Mouse (Mus musculus) small intestine, adult 2 months (tissue): Measurements from ENCODE around the gene Cacnb3. TPM values are rescaled to one million over a fixed set of nuclear protein-coding genes. Genes with fewer than 3 reads are reported as not detected.
A peak's percentile ranks its signal among the peaks of the same experiment; 100 is the strongest.

Experiments used
- H3K27ac ChIP-seq: fragments of 200-500 bp; 2 replicates; pipeline ENCODE4 v1.5.1; 2012; ENCODE audit warnings: low read depth, low read length, control low read depth, inconsistent platforms; ENCODE audit not compliant: insufficient read depth
- H3K27me3 ChIP-seq: fragments of 200-500 bp; 2 replicates; pipeline ENCODE4 v1.6.1; 2012; ENCODE audit warnings: mild to moderate bottlenecking, moderate library complexity, low read length, inconsistent platforms; ENCODE audit not compliant: control insufficient read depth, insufficient read depth
- H3K36me3 ChIP-seq: fragments of 200-500 bp; 2 replicates; pipeline ENCODE4 v1.6.1; 2012; ENCODE audit warnings: mild to moderate bottlenecking, low read length, control low read depth, inconsistent platforms; ENCODE audit not compliant: control insufficient read depth, insufficient read depth
- H3K4me1 ChIP-seq: fragments of 200-500 bp; 2 replicates; pipeline ENCODE4 v1.6.1; 2012; ENCODE audit warnings: low read length, inconsistent platforms, mixed read lengths; ENCODE audit not compliant: control insufficient read depth, insufficient read depth, insufficient read length
- H3K4me3 ChIP-seq: fragments of 200-500 bp; 2 replicates; pipeline ENCODE4 v1.5.1; 2012; ENCODE audit warnings: low read depth, mild to moderate bottlenecking, control low read depth, inconsistent platforms, low read length, moderate library complexity
- CTCF ChIP-seq: fragments of 200-500 bp; IDR thresholded peaks from 2 replicates; pipeline ENCODE4 v1.5.1; 2012; ENCODE audit warnings: low read depth, mild to moderate bottlenecking, control low read depth, inconsistent platforms, low read length, moderate library complexity, mixed read lengths; ENCODE audit not compliant: insufficient replicate concordance, insufficient read length; ENCODE audit errors: extremely low read depth
- POLR2A ChIP-seq: fragments of 200-500 bp; IDR thresholded peaks from 2 replicates; pipeline ENCODE4 v1.6.1; 2012; ENCODE audit warnings: low read depth, mild to moderate bottlenecking, control low read depth, inconsistent platforms, low read length, moderate library complexity
- WGBS: fragments of 180-500 bp; shearing (Covaris S2); methylation state at CpG from one replicate; pipeline ENCODE4 v1.1.7; 2018; 5-methylcytosine and 5-hydroxymethylcytosine counted together
- polyA plus RNA-seq: library from polyadenylated mRNA; depleted of rRNA; stranded (reverse); fragments of >200 nt; gene quantifications from 2 replicates; pipeline ENCODE4 v1.2.3, GENCODE M21; 2012

Gene Cacnb3
- polyA plus RNA-seq, 1 experiment = 40.2 TPM

DNA sequence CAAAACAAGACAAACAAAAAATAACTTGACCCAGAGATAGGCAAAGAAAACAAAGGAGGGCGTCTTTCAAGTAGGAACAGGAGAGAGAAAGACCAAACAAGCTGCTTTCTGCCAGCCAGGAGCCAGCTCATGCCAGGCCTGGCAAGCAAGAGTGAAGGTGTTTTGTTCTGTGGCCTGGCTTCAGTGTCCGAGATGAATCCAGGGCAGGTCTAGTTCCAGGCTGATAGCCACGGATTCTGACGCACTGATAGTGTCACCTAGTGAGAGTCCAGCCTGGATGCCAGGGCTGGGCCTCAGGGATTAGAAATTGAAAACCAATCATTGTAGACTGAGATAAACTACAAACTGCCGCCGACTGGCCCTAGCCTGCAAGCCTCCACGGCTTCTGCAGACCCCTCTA lies 47.3 kb downstream of the Cacnb3 start:
- peaks cover 31% of the 10 kb centered on the region for H3K27me3 ChIP-seq
- TF ChIP-seq POLR2A (no peak), CTCF (no peak)
- no peak overlapping the region for H3K4me3 ChIP-seq
- WGBS = 58% methylated on average over 7 of the region's 7 CpGs
- no peak overlapping the region for H3K27ac ChIP-seq
- peaks cover 8% of the 10 kb centered on the region for H3K4me1 ChIP-seq
- H3K36me3 ChIP-seq = no peaks in the 10 kb centered on the region

DNA sequence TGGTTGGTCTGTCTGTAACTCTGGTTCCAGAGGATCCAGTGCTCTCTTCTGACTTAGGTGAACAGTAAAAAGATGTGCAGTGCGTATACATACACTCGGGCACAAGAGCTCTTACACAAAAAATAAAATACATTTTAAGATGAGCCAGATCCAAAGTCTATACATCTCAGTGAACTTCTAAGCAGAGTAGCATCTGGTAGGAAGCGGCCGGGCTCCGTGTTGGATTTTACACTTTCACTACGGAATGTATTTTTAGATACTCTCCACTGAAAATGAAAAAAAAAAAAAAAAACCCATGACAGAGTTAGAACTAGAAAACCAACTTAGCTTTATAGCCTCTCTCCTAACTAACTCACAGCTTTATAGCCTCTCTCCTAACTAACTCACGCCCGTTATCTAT lies 50.0 kb downstream of the Cacnb3 start:
- Histone ChIP-seq H3K27me3 (peaks cover 16% of the 10 kb centered on the region), H3K4me1 (peaks cover 10% of the 10 kb centered on the region), H3K4me3 (no peak overlapping the region), H3K36me3 (no peaks in the 10 kb centered on the region), H3K27ac (no peak overlapping the region)
- TF ChIP-seq CTCF (no peak), POLR2A (no peak)
- WGBS = 66% methylated on average over 8 of the region's 8 CpGs

DNA sequence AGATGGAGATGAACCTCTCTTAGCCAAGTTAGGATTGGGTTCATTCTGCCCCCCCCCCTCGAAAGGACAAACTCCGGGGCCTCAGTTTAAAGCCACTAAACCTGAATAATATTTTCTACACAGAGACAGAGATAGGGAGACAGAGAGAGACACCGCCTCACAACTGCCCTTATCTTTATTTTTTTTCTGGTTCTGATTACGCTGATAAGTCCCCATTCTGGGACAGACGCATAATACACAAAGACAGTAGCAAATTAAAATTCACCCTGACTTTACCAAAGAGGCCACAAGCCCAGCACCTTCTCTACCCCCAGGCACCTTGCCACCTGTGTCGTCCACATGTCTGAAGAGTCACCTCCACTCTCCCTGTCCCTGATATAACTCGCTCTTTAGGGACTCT lies 51.0 kb downstream of the Cacnb3 start:
- H3K4me1 ChIP-seq = peaks cover 7% of the 10 kb centered on the region
- peaks cover 7% of the 10 kb centered on the region; the same call in 1 of the 2 replicates for H3K27me3 ChIP-seq
- H3K4me3 ChIP-seq = no peak overlapping the region
- no peak overlapping the region for H3K27ac ChIP-seq
- 52% methylated on average over 7 of the region's 7 CpGs for WGBS
- no peaks in the 10 kb centered on the region for H3K36me3 ChIP-seq
- TF ChIP-seq POLR2A (no peak), CTCF (no peak)

DNA sequence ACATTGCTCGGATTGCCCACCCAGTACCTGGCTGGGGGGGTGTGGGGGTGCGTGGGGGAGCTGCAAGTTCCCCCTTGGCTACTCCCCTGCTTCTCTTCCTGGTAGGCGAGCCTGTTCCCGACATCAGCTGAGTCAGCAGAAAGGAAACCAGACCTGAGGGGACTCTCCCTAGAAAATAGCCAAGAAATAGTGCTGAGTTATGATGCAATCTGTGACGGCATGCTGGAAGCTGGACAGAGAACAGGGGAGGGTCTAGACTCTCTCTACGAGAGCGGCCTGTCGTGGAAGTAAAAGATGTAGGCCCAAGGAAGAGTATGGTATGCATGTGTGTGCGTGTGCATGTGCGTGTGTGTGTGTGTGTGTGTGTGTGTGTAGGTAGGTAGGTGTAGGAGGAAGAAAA lies 52.5 kb downstream of the Cacnb3 start:
- H3K27me3 ChIP-seq = 0 out of 2 replicates have a peak, but pooled peaks cover 2% of the 10 kb centered on the region
- H3K4me1 ChIP-seq = peaks cover 2% of the 10 kb centered on the region; the same call in 1 of the 2 replicates
- 63% methylated on average over 10 of the region's 10 CpGs for WGBS
- no peak overlapping the region for H3K27ac ChIP-seq
- H3K4me3 ChIP-seq = no peak overlapping the region
- TF ChIP-seq POLR2A = no peak
- no peak for TF ChIP-seq CTCF
- H3K36me3 ChIP-seq = no peaks in the 10 kb centered on the region

DNA sequence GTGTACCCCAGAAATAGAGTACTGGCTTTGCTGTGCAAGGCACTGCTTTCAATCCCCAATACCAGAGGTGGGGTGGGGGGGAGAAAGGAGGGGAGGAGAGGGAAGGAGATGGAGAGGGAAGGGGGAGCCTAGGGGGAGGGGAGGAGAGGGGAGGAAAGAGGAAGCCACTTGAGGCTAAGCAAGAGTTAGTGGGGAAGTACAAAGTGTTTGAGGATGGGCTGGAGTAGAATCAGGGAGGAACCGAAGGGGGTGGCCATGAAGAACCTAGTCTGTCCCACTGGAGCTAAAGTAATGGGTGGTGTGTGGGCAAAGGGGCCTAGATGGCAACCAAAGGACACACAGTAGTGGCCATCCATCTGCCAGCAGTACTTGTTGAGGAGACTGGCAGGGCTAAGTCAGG lies 53.1 kb downstream of the Cacnb3 start:
- Histone ChIP-seq H3K4me3 (no peak overlapping the region), H3K36me3 (no peaks in the 10 kb centered on the region), H3K27ac (no peak overlapping the region), H3K4me1 (peaks cover 2% of the 10 kb centered on the region; the same call in 1 of the 2 replicates), H3K27me3 (0 out of 2 replicates have a peak, but pooled peaks cover 2% of the 10 kb centered on the region)
- WGBS = 71% methylated on average over 1 of the region's 1 CpGs
- TF ChIP-seq CTCF (no peak), POLR2A (no peak)

DNA sequence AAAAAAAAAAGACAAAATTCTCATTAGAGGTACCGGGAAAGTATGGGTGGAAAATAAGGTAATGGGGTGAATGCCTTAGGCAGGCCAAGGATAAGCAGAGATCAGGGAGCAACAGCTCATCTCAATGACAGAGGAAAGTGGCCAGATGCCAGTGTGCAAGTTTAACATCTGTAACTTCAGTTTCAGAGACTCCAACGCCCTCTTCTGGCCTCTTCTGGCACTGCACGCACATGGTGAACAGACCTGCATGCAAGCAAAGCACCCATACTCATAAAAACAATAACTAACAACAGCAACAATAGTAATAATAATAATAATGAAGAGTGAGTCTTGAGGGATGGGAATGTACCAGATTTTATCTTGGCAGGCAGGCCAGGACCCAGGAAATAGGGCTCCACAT lies 55.3 kb downstream of the Cacnb3 start:
- H3K4me3 ChIP-seq = no peak overlapping the region
- 62% methylated on average over 3 of the region's 3 CpGs for WGBS

DNA sequence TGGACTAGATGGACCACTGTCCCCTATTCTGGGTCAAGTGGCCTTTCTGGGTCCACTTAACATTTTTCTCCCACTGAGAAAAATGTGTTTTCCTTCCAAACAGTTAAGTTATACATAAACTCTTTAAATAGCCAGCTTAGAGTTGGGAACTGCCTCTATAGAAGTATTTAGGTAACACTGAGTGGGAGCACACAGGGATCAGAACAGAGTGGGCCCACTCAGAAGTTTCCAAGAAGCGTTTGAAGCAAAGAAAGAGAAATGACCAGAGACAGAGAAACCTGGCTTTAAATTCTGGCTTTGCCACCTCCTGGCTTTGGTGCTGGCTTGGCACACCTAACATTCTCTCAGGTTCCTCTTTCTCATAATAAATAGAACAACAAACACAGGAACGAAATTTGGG lies 59.0 kb downstream of the Cacnb3 start:
- TF ChIP-seq POLR2A = no peak
- no peak for TF ChIP-seq CTCF
- Histone ChIP-seq H3K27ac (no peak overlapping the region), H3K4me3 (no peak overlapping the region), H3K27me3 (no peaks in the 10 kb centered on the region), H3K36me3 (no peaks in the 10 kb centered on the region), H3K4me1 (peaks cover 2% of the 10 kb centered on the region; the same call in 1 of the 2 replicates)
- 61% methylated on average over 2 of the region's 2 CpGs for WGBS

More for the DNA sequence above, 55.3 kb downstream of the Cacnb3 start:
- Histone ChIP-seq H3K27ac (no peak overlapping the region), H3K4me1 (peaks cover 2% of the 10 kb centered on the region; the same call in 1 of the 2 replicates), H3K27me3 (0 out of 2 replicates have a peak, but pooled peaks cover 2% of the 10 kb centered on the region), H3K36me3 (no peaks in the 10 kb centered on the region)
- TF ChIP-seq POLR2A (no peak), CTCF (peak; percentile 10; the same call in 1 of the 2 replicates)
